Mouse (Mus musculus) olfactory bulb, adult 2 months (tissue): ENCODE results near the gene Amer3.

ENCODE experiments used
- CTCF ChIP-seq: fragments of 200-500 bp; IDR thresholded peaks from 2 replicates; pipeline ENCODE4 v1.5.1; 2012; ENCODE audit warnings: low read depth, mild to moderate bottlenecking, low read length, moderate library complexity; ENCODE audit not compliant: insufficient read depth
- POLR2A ChIP-seq: fragments of 200-500 bp; IDR thresholded peaks from 2 replicates; pipeline ENCODE4 v1.6.1; 2012; ENCODE audit warnings: mild to moderate bottlenecking, low read depth, low read length, moderate library complexity; ENCODE audit not compliant: insufficient read depth

- TF ChIP-seq POLR2A (no peak), CTCF (no peak)
Observed at GRCm38 (mm10) chr1:34583821-34584263, 4.4 kb downstream of the Amer3 start.
